Mouse (Mus musculus): ENCODE measurements around the gene Olfr1434. TPM values are rescaled to one million over a fixed set of nuclear protein-coding genes. Genes with fewer than 3 reads are reported as not detected.
"Not testable (repeated sequence)": the region's sequence is repeated elsewhere in the genome, so short reads cannot be mapped to it uniquely, and the experiment has no call there.

The Olfr1434 gene
- not detected in 2 replicates for total RNA-seq (2017)

DNA sequence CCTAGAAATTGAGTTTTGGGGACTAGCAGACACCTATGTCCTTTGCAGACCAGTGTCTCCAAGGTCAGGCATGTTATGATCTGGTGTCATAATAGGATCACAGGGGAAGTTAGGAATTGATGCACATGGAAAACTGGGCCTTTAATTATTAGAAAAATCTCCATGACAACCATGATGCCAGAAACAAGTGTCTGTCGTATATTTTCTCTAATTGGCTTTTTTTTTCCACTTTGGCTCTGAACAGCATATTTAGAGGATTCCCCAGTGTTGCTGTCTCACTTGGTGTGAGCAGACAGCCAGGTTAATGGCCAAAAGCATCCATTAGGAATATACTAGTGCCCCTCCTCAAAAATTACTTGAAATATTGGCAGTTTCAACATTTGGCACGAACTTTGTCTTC is at the start of gene Olfr1434:
Olfr1434 (plus strand) TSS at position 301 of the 400 bp plus-strand sequence.
- no peak for ATAC-seq (ENCODE audit: extremely low read depth, insufficient number of reproducible peaks, low FRiP score, poor library complexity, severe bottlenecking)

DNA sequence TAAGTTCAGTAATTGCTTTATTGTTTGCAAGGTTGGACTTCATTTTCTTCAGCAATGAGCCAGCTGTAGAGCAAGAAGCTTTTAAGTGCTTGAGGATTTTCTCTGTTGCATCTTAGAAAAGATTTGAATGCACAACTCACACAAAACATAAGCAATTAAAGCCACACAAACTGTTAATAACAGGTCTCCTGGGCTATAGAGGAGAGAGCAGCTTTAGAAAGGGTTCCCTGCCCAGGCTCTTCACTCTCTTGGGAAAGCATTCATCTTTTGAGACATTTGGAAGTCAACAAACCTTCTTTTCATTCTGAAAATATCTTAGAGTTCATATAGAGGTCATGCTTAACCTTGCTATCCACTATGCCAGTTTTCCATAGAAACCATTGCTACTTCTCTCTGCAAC is 47.2 kb upstream of the Olfr1434 start, which contains the start of gene Olfr1432:
Olfr1432 (minus strand) TSS at position 101 of the 400 bp plus-strand sequence.
- not testable (repeated sequence) for ATAC-seq (ENCODE audit: extremely low read depth, insufficient number of reproducible peaks, low FRiP score, poor library complexity, severe bottlenecking)

DNA sequence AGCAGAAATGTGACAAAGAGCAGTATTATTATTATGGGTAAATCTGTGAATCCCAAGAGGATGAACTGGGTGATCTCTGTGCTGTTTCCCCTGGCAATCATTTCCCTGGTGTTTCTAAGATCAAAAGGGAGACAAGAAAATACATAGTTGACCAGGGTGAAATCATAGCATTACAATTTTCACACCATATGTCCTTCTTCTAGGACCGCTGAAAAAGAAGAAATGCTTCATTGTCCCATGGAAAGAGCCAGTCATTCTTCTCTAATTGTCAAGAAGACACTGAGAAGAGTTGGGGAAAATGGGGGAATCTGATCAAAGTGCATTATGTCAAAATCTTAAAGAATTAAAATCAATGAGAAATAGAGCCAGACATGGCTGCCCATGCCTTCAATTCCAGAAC is 38.1 kb upstream of the Olfr1434 start, which contains the start of gene Olfr262:
Olfr262 (minus strand) TSS at position 101 of the 400 bp plus-strand sequence.
- ATAC-seq (ENCODE audit: extremely low read depth, insufficient number of reproducible peaks, low FRiP score, poor library complexity, severe bottlenecking): no peak

GRCm38 (mm10) chr19:12260732-12261131 is 18.9 kb upstream of the Olfr1434 start, which contains the start of gene Olfr235:
Gene Olfr235, plus strand, starts transcription at chr19:12261032.
- no peak for ATAC-seq (ENCODE audit: extremely low read depth, insufficient number of reproducible peaks, low FRiP score, poor library complexity, severe bottlenecking)

GRCm38 (mm10) chr19:12292979-12293378 is 13.3 kb downstream of the Olfr1434 start:
- ATAC-seq (ENCODE audit: extremely low read depth, insufficient number of reproducible peaks, low FRiP score, poor library complexity, severe bottlenecking): no peak

GRCm38 (mm10) chr19:12299030-12299429 is 19.4 kb downstream of the Olfr1434 start, which contains the start of gene Olfr1436:
Gene Olfr1436, minus strand, starts transcription at chr19:12299130.
- ATAC-seq (ENCODE audit: extremely low read depth, insufficient number of reproducible peaks, low FRiP score, poor library complexity, severe bottlenecking): not testable (repeated sequence)

GRCm38 (mm10) chr19:12325001-12325400 is 45.3 kb downstream of the Olfr1434 start, which contains the start of gene Olfr1437:
Gene Olfr1437, minus strand, starts transcription at chr19:12325101.
- ATAC-seq (ENCODE audit: extremely low read depth, insufficient number of reproducible peaks, low FRiP score, poor library complexity, severe bottlenecking): no peak

Other genes with a start within 250 kb of the Olfr1434 start
- not detected in 2 replicates for gene Olfr1423, start 238.5 kb upstream of the Olfr1434 start, total RNA-seq (2017)
- not detected in 2 replicates for gene Olfr1424, start 217.2 kb upstream of the Olfr1434 start, total RNA-seq (2017)
- 1.3 TPM in 1 of 2 replicates, not detected in the other for gene Olfr1425, start 202.1 kb upstream of the Olfr1434 start, total RNA-seq (2017)
- gene Olfr1426, start 187.8 kb upstream of the Olfr1434 start, total RNA-seq (2017): not detected in 2 replicates
- not detected in 2 replicates for gene Olfr1427, start 176.5 kb upstream of the Olfr1434 start, total RNA-seq (2017)
- not detected in 2 replicates for gene Olfr1428, start 164.0 kb upstream of the Olfr1434 start, total RNA-seq (2017)
- not detected in 2 replicates for gene Olfr76, start 156.7 kb upstream of the Olfr1434 start, total RNA-seq (2017)
- gene Olfr1555-ps1, start 109.7 kb upstream of the Olfr1434 start, total RNA-seq (2017): not detected in 2 replicates
- gene Olfr1431, start 79.2 kb upstream of the Olfr1434 start, total RNA-seq (2017): not detected in 2 replicates
- not detected in 2 replicates for gene Olfr1432, start 47.3 kb upstream of the Olfr1434 start, total RNA-seq (2017)
- not detected in 2 replicates for gene Olfr262, start 38.2 kb upstream of the Olfr1434 start, total RNA-seq (2017)
- 0.12 TPM in 1 of 2 replicates, not detected in the other for gene Olfr235, start 18.8 kb upstream of the Olfr1434 start, total RNA-seq (2017)
- gene Olfr1436, start 19.3 kb downstream of the Olfr1434 start, total RNA-seq (2017): not detected in 2 replicates
- gene Olfr1437, start 45.2 kb downstream of the Olfr1434 start, total RNA-seq (2017): 0.12 TPM in 1 of 2 replicates, not detected in the other
- gene Olfr1438-ps1, start 56.1 kb downstream of the Olfr1434 start, total RNA-seq (2017): not detected in 2 replicates
- gene Olfr1440, start 107.4 kb downstream of the Olfr1434 start, total RNA-seq (2017): not detected in 2 replicates
- gene Olfr1441, start 137.6 kb downstream of the Olfr1434 start, total RNA-seq (2017): not detected in 2 replicates
- not detected in 2 replicates for gene Pfpl, start 148.1 kb downstream of the Olfr1434 start, total RNA-seq (2017)
- 276 and 282 TPM in 2 replicates for gene Mpeg1, start 180.9 kb downstream of the Olfr1434 start, total RNA-seq (2017)
- 9.8 and 10.5 TPM in 2 replicates for gene Dtx4, start 221.6 kb downstream of the Olfr1434 start, total RNA-seq (2017)